Mouse (Mus musculus) heart, embryonic 14.5 days (tissue): Measurements from ENCODE around the gene Pld3. TPM values are rescaled to one million over a fixed set of nuclear protein-coding genes. Genes with fewer than 3 reads are reported as not detected.

ENCODE experiments used
- ATAC-seq: fragments of 200-750 bp; cut with Nextera tagmentation; 2 replicates; pipeline ENCODE4 v1.8.0; 2017; ENCODE audit warnings: low read depth, moderate TSS enrichment; ENCODE audit not compliant: insufficient number of reproducible peaks, insufficient read depth, low FRiP score
- H3K27ac ChIP-seq, 2 experiments: fragments of 200-500 bp in 1 of 2; fragments of 300-500 bp in 1 of 2; sonication (generic) in 1 of 2; replicated peaks in 1 of 2; 2 replicates each; pipeline ENCODE4 v1.5.1; 2012 to 2014; ENCODE audit warnings: low read depth in 2 of 2, low read length in 2 of 2, control low read depth in 1 of 2, mild to moderate bottlenecking in 1 of 2, mixed read lengths in 1 of 2; ENCODE audit not compliant: control insufficient read depth in 1 of 2, insufficient read depth in 1 of 2
- H3K27me3 ChIP-seq: fragments of 300-500 bp; sonication (generic); 2 replicates; pipeline ENCODE4 v1.6.1; 2014; ENCODE audit warnings: mild to moderate bottlenecking, low read length, control low read depth; ENCODE audit not compliant: control insufficient read depth, insufficient read depth
- H3K36me3 ChIP-seq: fragments of 300-500 bp; sonication (generic); 2 replicates; pipeline ENCODE4 v1.6.1; 2014; ENCODE audit warnings: mild to moderate bottlenecking, control low read depth, low read length, mixed read lengths; ENCODE audit not compliant: control insufficient read depth, insufficient read depth
- H3K4me1 ChIP-seq, 2 experiments: fragments of 200-500 bp in 1 of 2; fragments of 300-500 bp in 1 of 2; sonication (generic) in 1 of 2; 2 replicates each; pipeline ENCODE4 v1.6.1; 2012 to 2014; ENCODE audit warnings: low read length in 2 of 2, control low read depth in 1 of 2, mixed read lengths in 1 of 2; ENCODE audit not compliant: control insufficient read depth in 2 of 2, insufficient read depth in 2 of 2
- H3K4me2 ChIP-seq: fragments of 300-500 bp; sonication (generic); 2 replicates; pipeline ENCODE4 v1.6.1; 2014; ENCODE audit warnings: mild to moderate bottlenecking, low read length
- H3K4me3 ChIP-seq, 2 experiments: fragments of 200-500 bp in 1 of 2; fragments of 300-500 bp in 1 of 2; sonication (generic) in 1 of 2; 2 replicates each; pipeline ENCODE4 v1.5.1; 2012 to 2014; ENCODE audit warnings: low read length in 2 of 2, mild to moderate bottlenecking in 2 of 2, control low read depth in 1 of 2, low read depth in 1 of 2, moderate library complexity in 1 of 2; ENCODE audit not compliant: control insufficient read depth in 1 of 2, insufficient read depth in 1 of 2
- H3K9ac ChIP-seq: fragments of 300-500 bp; sonication (generic); 2 replicates; pipeline ENCODE4 v1.6.1; 2014; ENCODE audit warnings: mild to moderate bottlenecking, low read length
- H3K9me3 ChIP-seq: fragments of 300-500 bp; sonication (generic); 2 replicates; pipeline ENCODE4 v1.6.1; 2016; ENCODE audit warnings: low read length, control low read depth; ENCODE audit not compliant: control insufficient read depth
- WGBS: fragments of 180-500 bp; shearing (Covaris S2); extraction: QIAGEN DNeasy Blood & Tissue Kit; methylation state at CpG from one replicate; pipeline ENCODE4 v1.1.7; 2014; 5-methylcytosine and 5-hydroxymethylcytosine counted together
- polyA plus RNA-seq: library from polyadenylated mRNA; unstranded; fragments of >200 nt; fragmentation: Nextera tagmentation; extraction: Ambion mirVana; gene quantifications from 2 replicates; pipeline ENCODE4 v1.2.1, GENCODE M21; 2014

The Pld3 gene
- polyA plus RNA-seq, 1 experiment from 2014 or later: 61.7 TPM

DNA sequence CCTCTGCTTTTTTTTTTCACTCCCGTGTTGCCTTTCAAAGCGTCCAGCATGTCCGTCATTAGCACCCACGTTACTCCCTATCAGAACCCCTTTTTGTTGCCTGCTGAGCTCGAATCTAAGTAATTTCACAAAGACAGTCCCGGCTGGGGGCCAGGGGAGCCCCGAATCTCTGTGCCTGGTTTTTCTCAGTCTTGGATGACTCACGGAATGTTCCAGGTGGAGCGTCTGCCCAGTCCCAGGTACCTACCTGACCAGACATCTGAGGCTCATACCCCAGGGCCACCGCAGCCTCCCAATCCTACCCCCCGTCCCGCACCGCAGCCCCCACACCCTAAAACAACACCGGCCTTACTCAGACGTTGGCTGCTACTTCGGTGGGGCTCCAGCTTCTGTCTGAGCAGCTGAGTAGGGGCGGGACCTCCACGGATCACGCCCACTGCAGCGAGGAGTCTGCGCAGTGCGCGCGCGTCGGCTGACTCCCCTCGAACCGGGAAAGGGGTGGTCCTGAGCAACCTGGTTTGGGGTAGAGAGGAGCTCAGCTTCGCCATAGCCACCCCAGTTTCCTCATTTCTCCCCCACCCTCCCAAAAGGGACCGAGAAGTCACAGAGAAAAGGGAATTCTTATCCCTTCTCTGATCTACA lies 10.5 kb downstream of the Pld3 start:
- WGBS: 2% methylated on average over 30 of the region's 30 CpGs
- Histone ChIP-seq H3K4me3 (peak overlapping the region; percentile 41 to 50), H3K36me3 (peaks cover 21% of the 10 kb centered on the region; the same call in 1 of the 2 replicates), H3K4me2 (peak overlapping the region; percentile 96), H3K27me3 (no peaks in the 10 kb centered on the region), H3K4me1 (peaks cover 5 to 15% of the 10 kb centered on the region in 2 experiments; a peak in 3 of 4 replicates), H3K27ac (no peak overlapping the region), H3K9ac (peak overlapping the region; percentile 78), H3K9me3 (no peaks in the 10 kb centered on the region)
- ATAC-seq: peak; percentile 78

DNA sequence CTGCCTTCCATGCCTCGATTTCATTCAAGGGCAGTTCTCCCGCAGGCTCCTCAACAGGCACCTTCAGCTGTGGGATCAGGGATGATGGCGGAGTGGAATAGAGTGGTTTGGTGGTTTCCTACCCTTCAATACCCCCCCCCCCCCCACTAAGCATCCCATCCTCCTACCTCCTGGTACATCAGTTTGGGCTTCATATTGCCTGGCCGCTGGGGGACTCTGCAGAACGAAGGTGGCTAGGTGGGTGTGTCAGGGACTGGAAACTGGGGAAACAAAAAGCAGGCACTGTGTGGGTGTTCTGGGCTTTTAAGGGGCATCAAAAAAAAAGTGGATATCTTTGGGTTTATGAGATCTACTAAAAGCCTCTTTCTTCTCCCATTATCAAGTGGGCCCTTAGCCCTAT lies 11.1 kb downstream of the Pld3 start:
- Histone ChIP-seq H3K4me1 (peaks cover 5 to 15% of the 10 kb centered on the region in 2 experiments; a peak in 3 of 4 replicates), H3K36me3 (peaks cover 21% of the 10 kb centered on the region; the same call in 1 of the 2 replicates), H3K4me2 (peak overlapping the region; percentile 96), H3K9ac (peak overlapping the region; percentile 78), H3K27ac (no peak overlapping the region), H3K4me3 (peak overlapping the region; percentile 41 to 50; a peak in 3 of 4 replicates), H3K9me3 (no peaks in the 10 kb centered on the region), H3K27me3 (no peaks in the 10 kb centered on the region)
- WGBS: 52% methylated on average over 5 of the region's 5 CpGs
- ATAC-seq: no peak

DNA sequence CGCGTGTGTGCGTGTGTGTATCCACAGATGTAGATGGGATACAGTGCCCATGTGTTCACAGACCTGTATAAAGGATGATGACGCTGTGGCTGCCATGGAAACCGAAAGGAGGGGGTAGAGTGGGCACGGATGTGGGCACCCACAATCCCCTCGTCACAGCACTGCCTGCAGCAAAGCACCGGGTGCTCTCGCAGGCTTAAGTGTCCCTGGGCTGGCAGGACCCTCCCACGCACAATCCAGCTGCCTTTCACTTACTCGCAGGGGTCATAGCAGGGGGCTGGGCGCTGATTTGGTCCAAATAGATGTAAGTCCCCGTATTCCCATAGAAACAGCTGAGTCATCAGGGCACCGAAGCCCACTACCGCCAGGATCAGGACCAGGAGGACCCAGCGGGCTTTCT lies 11.6 kb downstream of the Pld3 start:
- no peaks in the 10 kb centered on the region for H3K27me3 ChIP-seq
- H3K4me2 ChIP-seq: no peak overlapping the region
- peaks cover 5 to 15% of the 10 kb centered on the region in 2 experiments; a peak in 3 of 4 replicates for H3K4me1 ChIP-seq
- H3K4me3 ChIP-seq: no peak overlapping the region
- no peaks in the 10 kb centered on the region for H3K9me3 ChIP-seq
- no peak overlapping the region for H3K9ac ChIP-seq
- 76% methylated on average over 16 of the region's 16 CpGs for WGBS
- no peak for ATAC-seq
- peaks cover 23% of the 10 kb centered on the region; the same call in 1 of the 2 replicates for H3K36me3 ChIP-seq
- no peak overlapping the region for H3K27ac ChIP-seq

DNA sequence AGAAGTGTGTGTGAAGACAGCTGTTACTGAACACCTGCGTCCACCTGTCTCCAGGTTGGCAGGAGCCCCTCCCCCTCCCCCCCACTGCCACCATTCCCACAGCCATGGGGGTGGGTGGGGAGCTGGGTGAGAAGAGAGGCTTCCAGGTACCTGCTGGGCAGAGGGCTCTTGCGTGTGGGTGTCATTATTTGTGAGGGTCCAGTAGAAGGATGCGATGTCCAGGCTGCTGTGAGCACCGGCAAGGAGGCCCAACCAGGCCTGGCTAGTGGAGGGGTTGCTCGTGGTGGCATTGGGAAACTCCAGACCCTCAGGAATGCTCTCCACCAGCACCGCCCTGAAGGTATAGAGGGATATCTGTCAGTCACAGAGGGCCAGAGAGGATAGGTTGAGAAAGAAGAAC lies 12.1 kb downstream of the Pld3 start:
- Histone ChIP-seq H3K4me1 (peaks cover 5 to 15% of the 10 kb centered on the region in 2 experiments; a peak in 3 of 4 replicates), H3K27ac (no peak overlapping the region), H3K9me3 (no peaks in the 10 kb centered on the region), H3K4me3 (no peak overlapping the region), H3K36me3 (peaks cover 28% of the 10 kb centered on the region), H3K4me2 (no peak overlapping the region), H3K9ac (no peak overlapping the region), H3K27me3 (no peaks in the 10 kb centered on the region)
- ATAC-seq: no peak
- WGBS: 88% methylated on average over 6 of the region's 6 CpGs

DNA sequence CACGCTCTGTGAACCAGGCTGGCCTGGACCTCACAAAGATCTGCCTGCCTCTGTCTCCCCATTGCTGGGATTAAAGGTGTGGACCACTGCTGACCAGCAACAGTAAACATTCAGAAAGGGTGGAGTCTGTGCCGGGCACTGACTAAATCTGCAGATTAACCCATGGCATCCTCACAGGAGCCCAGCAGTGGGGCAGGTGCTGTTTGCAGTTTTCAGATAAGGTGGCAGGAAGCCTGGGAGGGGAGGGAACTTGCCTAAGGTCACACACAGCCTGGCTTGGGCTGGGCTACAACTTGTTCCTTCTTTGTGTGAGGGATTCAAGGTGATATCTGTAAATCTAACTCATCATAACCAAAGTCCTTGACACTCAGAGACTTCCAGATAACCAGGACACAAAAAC lies 12.5 kb downstream of the Pld3 start:
- 62% methylated on average over 2 of the region's 2 CpGs for whole genome bisulfite sequencing
- Histone ChIP-seq H3K4me1 (peaks cover 5 to 15% of the 10 kb centered on the region in 2 experiments; a peak in 3 of 4 replicates), H3K4me2 (no peak overlapping the region), H3K27me3 (no peaks in the 10 kb centered on the region), H3K9ac (no peak overlapping the region), H3K27ac (no peak overlapping the region), H3K36me3 (peaks cover 32% of the 10 kb centered on the region), H3K9me3 (no peaks in the 10 kb centered on the region), H3K4me3 (no peak overlapping the region)
- no peak for ATAC-seq

DNA sequence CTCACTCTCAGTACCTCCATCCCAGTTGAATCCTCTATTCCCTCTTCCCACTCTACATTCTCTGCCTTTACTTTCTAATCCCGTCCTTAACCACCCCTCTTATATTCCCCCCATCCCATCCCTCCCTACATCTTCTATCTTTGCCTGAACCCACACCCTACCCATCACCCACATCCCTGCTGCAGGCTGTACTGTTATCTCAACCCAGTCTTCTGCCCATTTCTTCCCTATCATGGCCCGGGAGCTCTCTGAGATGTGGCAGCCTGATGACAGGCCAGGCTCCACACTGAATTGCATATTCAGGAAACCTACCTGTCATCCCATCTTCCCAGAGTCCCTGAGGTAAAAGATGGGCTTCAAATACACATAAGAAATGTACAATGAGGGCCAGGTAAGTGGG lies 14.2 kb downstream of the Pld3 start:
- no peak overlapping the region for H3K4me3 ChIP-seq
- H3K4me1 ChIP-seq: peaks cover 3 to 11% of the 10 kb centered on the region in 2 experiments; a peak in 3 of 4 replicates
- H3K27me3 ChIP-seq: no peaks in the 10 kb centered on the region
- no peak overlapping the region for H3K4me2 ChIP-seq
- 83% methylated on average over 2 of the region's 2 CpGs for WGBS
- no peaks in the 10 kb centered on the region for H3K9me3 ChIP-seq
- no peak overlapping the region for H3K9ac ChIP-seq
- peaks cover 34% of the 10 kb centered on the region for H3K36me3 ChIP-seq
- H3K27ac ChIP-seq: no peak overlapping the region
- no peak for ATAC-seq

DNA sequence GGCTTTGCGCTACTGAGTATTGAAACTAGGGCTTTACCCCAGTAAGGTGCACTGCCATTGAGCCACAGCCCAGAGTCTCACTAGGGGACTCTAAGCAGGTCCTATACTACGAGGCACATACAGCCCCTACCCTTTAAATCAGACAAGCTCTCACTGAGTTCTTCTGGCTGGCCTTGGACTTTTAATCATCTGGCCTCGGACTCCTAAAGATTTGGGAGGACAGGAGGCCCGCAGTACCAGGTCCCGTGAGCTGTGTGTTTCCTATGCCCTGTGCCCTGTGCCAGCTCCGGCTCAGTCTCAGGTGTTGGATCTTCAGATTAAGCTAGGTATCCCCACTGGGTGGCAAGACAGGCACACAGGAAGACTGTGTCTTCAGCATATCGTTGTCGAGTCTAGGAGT lies 15.0 kb downstream of the Pld3 start:
- 87% methylated on average over 8 of the region's 8 CpGs for WGBS
- Histone ChIP-seq H3K4me3 (no peak overlapping the region), H3K36me3 (peaks cover 41% of the 10 kb centered on the region), H3K4me1 (peaks cover 3 to 7% of the 10 kb centered on the region in 2 experiments; a peak in 2 of 4 replicates), H3K27me3 (no peaks in the 10 kb centered on the region), H3K4me2 (no peak overlapping the region), H3K9ac (no peak overlapping the region), H3K9me3 (no peaks in the 10 kb centered on the region), H3K27ac (no peak overlapping the region)
- no peak for ATAC-seq

DNA sequence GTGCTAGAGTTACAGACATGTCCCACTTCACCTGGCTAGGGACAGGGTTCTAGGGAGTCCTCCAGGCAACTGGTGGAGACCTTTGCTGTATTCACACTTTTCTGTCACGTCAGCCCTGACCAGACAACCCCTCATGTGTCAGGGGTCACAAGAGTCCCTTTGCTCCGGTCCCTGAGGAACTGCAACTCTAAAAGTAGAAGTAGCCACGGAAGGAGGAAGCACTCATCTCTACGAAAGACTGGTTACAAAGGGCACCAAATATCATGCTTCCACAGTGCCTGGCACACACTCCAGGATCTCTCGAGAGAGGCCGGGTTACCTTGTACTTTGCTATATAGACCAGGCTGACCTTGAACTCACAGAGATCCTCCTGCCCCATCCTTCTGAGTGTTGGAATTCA lies 16.4 kb downstream of the Pld3 start:
- Histone ChIP-seq H3K27me3 (no peaks in the 10 kb centered on the region), H3K4me1 (no peaks in the 10 kb centered on the region), H3K36me3 (peaks cover 54% of the 10 kb centered on the region), H3K4me2 (no peak overlapping the region), H3K9ac (no peak overlapping the region), H3K27ac (no peak overlapping the region), H3K4me3 (no peak overlapping the region), H3K9me3 (no peaks in the 10 kb centered on the region)
- ATAC-seq: no peak
- WGBS: 83% methylated on average over 6 of the region's 6 CpGs
